Mouse (Mus musculus): Measurements from ENCODE around the gene Adam8.

- TF ChIP-seq CTCF (IDR thresholded peaks at IDR 0.05; ENCODE audit: low read depth, low read length) (no peak), POLR2A (IDR thresholded peaks at IDR 0.05; ENCODE audit: extremely low read depth, insufficient read depth, low read length) (no peak)
Measured at GRCm38 (mm10) chr7:140033386-140033785, 41.0 kb upstream of the Adam8 start.
